Mouse (Mus musculus) kidney, adult 2 months (tissue): ENCODE results near the gene Hoxa11.

Experiments used
- CTCF ChIP-seq: fragments of 200-500 bp; conservative IDR thresholded peaks from 2 replicates; pipeline ENCODE4 v1.5.1; 2011; ENCODE audit warnings: low read depth, mild to moderate bottlenecking, control low read depth, low read length, moderate library complexity, mixed read lengths; ENCODE audit not compliant: insufficient read depth, insufficient read length
- POLR2A ChIP-seq: fragments of 200-500 bp; IDR thresholded peaks from one replicate; pipeline ENCODE4 v1.6.1; 2011; ENCODE audit warnings: low read depth, low read length, control low read depth

DNA sequence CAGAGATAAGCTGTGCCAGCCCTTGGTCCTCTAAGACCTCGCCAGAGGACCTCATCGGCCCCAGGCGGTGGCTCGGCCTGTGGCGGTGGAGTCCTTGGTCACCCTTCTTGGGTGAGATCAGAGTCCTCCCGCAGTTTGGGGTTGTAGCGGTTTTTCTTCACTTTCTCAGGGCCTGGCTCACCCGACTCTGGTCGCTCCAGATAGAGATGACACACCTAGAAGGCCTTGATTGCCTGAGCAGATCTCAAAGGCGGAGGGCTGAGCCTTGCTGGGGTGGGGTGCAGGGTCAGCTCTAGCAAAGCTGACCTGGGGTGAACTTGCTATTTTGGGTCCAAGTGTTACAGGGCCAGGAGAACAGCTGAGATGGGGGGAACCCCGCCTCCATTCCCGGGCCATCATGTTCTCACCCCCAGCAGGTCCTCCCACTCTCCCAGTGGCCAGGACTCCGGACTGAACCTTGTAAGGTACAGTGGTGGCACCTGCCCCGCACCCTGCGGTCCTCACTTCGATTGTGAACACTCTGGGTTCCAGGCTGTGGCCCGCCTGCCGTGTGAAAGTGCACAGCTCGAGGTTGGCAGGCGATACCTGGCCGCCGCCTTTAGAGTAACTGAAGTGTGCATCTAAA lies 28.2 kb upstream of the Hoxa11 start:
- TF ChIP-seq POLR2A (no peak), CTCF (no peak)
